Mouse (Mus musculus): ENCODE measurements around the gene Krtap10-4.
"Not testable (repeated sequence)": the region's sequence is repeated elsewhere in the genome, so short reads cannot be mapped to it uniquely, and the experiment has no call there.

The Krtap10-4 gene

DNA sequence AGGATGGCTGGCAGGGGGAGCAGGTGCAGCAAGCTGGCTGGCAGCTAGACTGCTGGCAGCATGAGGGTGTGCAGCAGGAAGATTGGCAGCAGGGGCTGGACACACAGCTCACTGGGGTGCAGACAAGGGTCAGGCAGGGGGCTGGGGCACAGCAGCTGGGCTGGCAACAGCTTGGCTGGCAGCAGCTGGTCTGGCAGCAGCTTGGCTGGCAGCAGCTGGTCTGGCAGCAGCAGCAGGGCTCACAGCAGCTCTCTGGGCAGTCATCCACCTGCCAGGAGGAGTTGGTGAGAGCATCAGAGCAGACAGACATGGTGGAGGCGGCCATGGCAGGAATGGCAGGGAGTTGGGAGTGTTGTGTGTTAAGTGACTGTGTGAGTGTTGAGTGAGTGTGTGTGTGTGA lies 39.0 kb downstream of the Krtap10-4 start, which contains the start of gene Gm7137:
Gene Gm7137, minus strand, starts transcription at position 325 of the 400 bp plus-strand sequence.
- DNase-seq: peak; percentile 4

DNA sequence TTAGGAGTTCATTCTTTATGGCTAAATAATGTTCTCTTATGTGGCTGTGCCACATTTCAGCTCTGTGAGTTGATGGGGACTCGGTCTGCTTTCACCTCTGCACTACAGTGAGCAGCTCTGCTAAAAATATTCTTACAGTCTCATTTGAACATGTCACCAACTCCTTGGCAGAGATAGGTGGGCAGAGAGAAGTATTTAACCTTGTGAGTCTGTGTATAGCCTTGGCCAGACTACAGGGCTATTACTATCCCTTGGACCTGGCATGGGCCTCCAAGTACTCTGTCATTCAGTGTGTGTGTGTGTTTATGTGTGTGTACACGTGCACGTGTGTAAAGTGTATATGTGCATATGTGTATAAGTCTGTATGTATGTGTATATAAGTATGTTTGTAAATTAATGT lies 43.5 kb downstream of the Krtap10-4 start:
- DNase-seq: not testable (repeated sequence)

DNA sequence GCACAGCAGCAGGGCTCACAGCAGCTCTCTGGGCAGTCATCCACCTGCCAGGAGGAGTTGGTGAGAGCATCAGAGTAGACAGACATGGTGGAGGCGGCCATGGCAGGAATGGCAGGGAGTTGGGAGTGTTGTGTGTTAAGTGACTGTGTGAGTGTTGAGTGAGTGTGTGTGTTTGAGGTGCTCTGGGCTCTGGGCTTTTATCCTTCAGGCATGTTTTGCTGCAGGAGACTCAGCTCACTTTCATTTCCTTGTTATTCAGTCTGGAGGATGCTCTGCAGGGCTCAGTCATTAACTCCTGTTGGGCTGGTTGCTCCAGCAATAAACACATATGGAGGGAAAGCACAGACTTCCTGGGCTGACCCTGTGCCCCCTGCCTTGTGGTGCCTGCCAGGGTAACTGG lies 44.5 kb downstream of the Krtap10-4 start, which contains the start of gene Gm3250:
Gene Gm3250, minus strand, starts transcription at position 101 of the 400 bp plus-strand sequence.
- DNase-seq: not testable (repeated sequence)

DNA sequence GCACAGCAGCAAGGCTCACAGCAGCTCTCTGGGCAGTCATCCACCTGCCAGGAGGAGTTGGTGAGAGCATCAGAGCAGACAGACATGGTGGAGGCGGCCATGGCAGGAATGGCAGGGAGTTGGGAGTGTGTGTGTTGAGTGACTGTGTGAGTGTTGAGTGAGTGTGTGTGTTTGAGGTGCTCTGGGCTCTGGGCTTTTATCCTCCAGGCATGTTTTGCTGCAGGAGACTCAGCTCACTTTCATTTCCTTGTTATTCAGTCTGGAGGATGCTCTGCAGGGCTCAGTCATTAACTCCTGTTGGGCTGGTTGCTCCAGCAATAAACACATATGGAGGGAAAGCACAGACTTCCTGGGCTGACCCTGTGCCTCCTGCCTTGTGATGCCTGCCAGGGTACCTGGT lies 50.1 kb downstream of the Krtap10-4 start, which contains the start of gene Gm7138:
Gene Gm7138, minus strand, starts transcription at position 101 of the 400 bp plus-strand sequence.
- DNase-seq: not testable (repeated sequence)

All from right cerebral cortex, adult 18-20 months (tissue).